Mouse (Mus musculus) myocyte (in vitro differentiated cells): ENCODE measurements at regions not wholly inside any gene's neighbourhood (a gene's known extent, or its start where the extent isn't known, plus 50 kb on each side); places are given as distances from the start of the nearest gene placed in this dataset.

Experiments used
- H3K27me3 ChIP-seq: one replicate; pipeline ENCODE4 v1.6.1; 2011; ENCODE audit not compliant: control insufficient read depth, insufficient read depth, insufficient read length
- H3K36me3 ChIP-seq: one replicate; pipeline ENCODE4 v1.6.1; 2011; ENCODE audit not compliant: control insufficient read depth, insufficient read depth
- H3K4me2 ChIP-seq: one replicate; pipeline ENCODE4 v1.6.1; 2011; ENCODE audit warnings: low read depth, control low read depth
- H3K4me3 ChIP-seq: one replicate; pipeline ENCODE4 v1.5.1; 2011; ENCODE audit warnings: mild to moderate bottlenecking, control low read depth, moderate library complexity
- H3K79me2 ChIP-seq: one replicate; pipeline ENCODE4 v1.6.1; 2011; ENCODE audit not compliant: control insufficient read depth, insufficient read depth
- H3ac ChIP-seq: one replicate; pipeline ENCODE4 v1.6.1; 2011; ENCODE audit not compliant: control insufficient read depth, insufficient read length
- CEBPB ChIP-seq: IDR thresholded peaks from 2 replicates; pipeline ENCODE4 v1.6.1; 2011; ENCODE audit warnings: mild to moderate bottlenecking, moderate library complexity; ENCODE audit not compliant: poor library complexity, insufficient read depth, severe bottlenecking
- E2F4 ChIP-seq: IDR thresholded peaks from one replicate; pipeline ENCODE4 v1.6.1; 2011; ENCODE audit warnings: mild to moderate bottlenecking, control low read depth, moderate library complexity; ENCODE audit not compliant: insufficient read depth
- MAX ChIP-seq: IDR thresholded peaks from one replicate; pipeline ENCODE4 v1.6.1; 2011; ENCODE audit warnings: low read depth, mild to moderate bottlenecking, control low read depth
- MYOD1 ChIP-seq, 3 experiments: IDR thresholded peaks; one replicate each; pipeline ENCODE4 v1.6.1; 2011; ENCODE audit warnings: control low read depth in 2 of 3, low read depth in 2 of 3, mild to moderate bottlenecking in 2 of 3, moderate library complexity in 1 of 3; ENCODE audit not compliant: insufficient read length in 2 of 3, control insufficient read depth in 1 of 3
- MYOG ChIP-seq, 3 experiments: IDR thresholded peaks; one replicate each; pipeline ENCODE4 v1.6.1; 2011; ENCODE audit warnings: control low read depth in 2 of 3, low read depth in 2 of 3, mild to moderate bottlenecking in 2 of 3; ENCODE audit not compliant: insufficient read length in 2 of 3, control insufficient read depth in 1 of 3, insufficient read depth in 1 of 3
- POLR2A ChIP-seq: IDR thresholded peaks from one replicate; pipeline ENCODE4 v1.6.1; 2011; ENCODE audit warnings: low read depth, mild to moderate bottlenecking, control low read depth, moderate library complexity; ENCODE audit not compliant: insufficient read length
- POLR2AphosphoS2 ChIP-seq: IDR thresholded peaks from one replicate; pipeline ENCODE4 v1.6.1; 2011; ENCODE audit warnings: low read depth, control low read depth; ENCODE audit not compliant: insufficient read length
- REST ChIP-seq: IDR thresholded peaks from one replicate; pipeline ENCODE4 v1.6.1; 2011; ENCODE audit warnings: mild to moderate bottlenecking, control low read depth, moderate library complexity; ENCODE audit not compliant: insufficient read depth, insufficient read length
- SRF ChIP-seq: IDR thresholded peaks from one replicate; pipeline ENCODE4 v1.6.1; 2011; ENCODE audit warnings: low read depth; ENCODE audit not compliant: control insufficient read depth, insufficient read length
- TCF12 ChIP-seq: IDR thresholded peaks from one replicate; pipeline ENCODE4 v1.6.1; 2011; ENCODE audit warnings: mild to moderate bottlenecking, control low read depth; ENCODE audit not compliant: poor library complexity, insufficient read depth, severe bottlenecking
- TCF3 ChIP-seq: IDR thresholded peaks from one replicate; pipeline ENCODE4 v1.6.1; 2011; ENCODE audit warnings: low read depth, control low read depth; ENCODE audit not compliant: insufficient read length
- USF1 ChIP-seq: IDR thresholded peaks from one replicate; pipeline ENCODE4 v1.6.1; 2011; ENCODE audit warnings: low read depth, mild to moderate bottlenecking, control low read depth, moderate library complexity

GRCm38 (mm10) chr7:83230496-83231325, 354.0 kb upstream of the Tmc3 start:
- Histone ChIP-seq H3K36me3 (no peaks in the 10 kb centered on the region), H3K27me3 (no peaks in the 10 kb centered on the region), H3K4me3 (no peak overlapping the region), H3ac (no peak overlapping the region), H3K79me2 (no peaks in the 10 kb centered on the region), H3K4me2 (no peak overlapping the region)
- TF ChIP-seq MYOG (IDR thresholded peaks at IDR 0.05; ENCODE audit: control insufficient read depth in 1 of 3, insufficient read depth in 1 of 3, insufficient read length in 2 of 3, low read depth in 2 of 3) (no peak), SRF (no peak), E2F4 (no peak), TCF12 (no peak), POLR2A (no peak), TCF3 (no peak), REST (no peak), USF1 (no peak), MYOD1 (IDR thresholded peaks at IDR 0.05; ENCODE audit: control insufficient read depth in 1 of 3, insufficient read length in 2 of 3, low read depth in 2 of 3) (no peak), POLR2AphosphoS2 (no peak), CEBPB (no peak), MAX (no peak)

DNA sequence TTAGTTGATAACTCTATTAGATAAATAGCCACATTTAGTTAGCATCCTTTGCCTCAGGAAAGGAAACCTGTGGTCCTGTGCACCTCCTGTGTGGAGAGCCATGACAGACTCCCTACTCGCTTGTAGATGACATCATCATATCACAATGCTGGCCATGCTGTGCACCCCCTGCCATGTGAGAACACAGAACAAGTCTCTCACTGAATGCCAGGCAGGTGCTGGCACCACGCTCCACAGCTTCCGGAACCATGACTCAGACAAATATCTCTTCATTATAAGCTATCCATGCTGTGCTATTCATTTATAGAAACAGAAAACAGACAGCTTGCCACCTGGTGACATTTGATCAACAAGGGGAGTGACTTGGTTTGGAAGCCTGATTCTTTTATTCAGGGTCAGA, 349.1 kb upstream of the Tmc3 start:
- Histone ChIP-seq H3K27me3 (no peaks in the 10 kb centered on the region), H3K36me3 (no peaks in the 10 kb centered on the region), H3K79me2 (no peaks in the 10 kb centered on the region), H3K4me2 (no peak overlapping the region), H3ac (no peak overlapping the region), H3K4me3 (no peak overlapping the region)
- peak in 2 of 3 experiments; percentile 52 to 78 for TF ChIP-seq MYOD1 (IDR thresholded peaks at IDR 0.05; ENCODE audit: control insufficient read depth in 1 of 3, insufficient read length in 2 of 3, low read depth in 2 of 3)
- no peak for TF ChIP-seq CEBPB
- TF ChIP-seq REST: no peak
- peak in 1 of 3 experiments; percentile 60 for TF ChIP-seq MYOG (IDR thresholded peaks at IDR 0.05; ENCODE audit: control insufficient read depth in 1 of 3, insufficient read depth in 1 of 3, insufficient read length in 2 of 3, low read depth in 2 of 3)
- no peak for TF ChIP-seq POLR2A
- no peak for TF ChIP-seq E2F4
- no peak for TF ChIP-seq MAX
- no peak for TF ChIP-seq SRF
- TF ChIP-seq POLR2AphosphoS2: no peak
- TF ChIP-seq TCF3: no peak
- TF ChIP-seq TCF12: no peak
- no peak for TF ChIP-seq USF1

GRCm38 (mm10) chr7:83237336-83237735, 347.4 kb upstream of the Tmc3 start:
- no peak overlapping the region for H3K4me3 ChIP-seq
- H3K36me3 ChIP-seq: no peaks in the 10 kb centered on the region
- TF ChIP-seq MAX: no peak
- no peak for TF ChIP-seq MYOG (IDR thresholded peaks at IDR 0.05; ENCODE audit: control insufficient read depth in 1 of 3, insufficient read depth in 1 of 3, insufficient read length in 2 of 3, low read depth in 2 of 3)
- no peak for TF ChIP-seq SRF
- TF ChIP-seq TCF3: no peak
- TF ChIP-seq CEBPB: no peak
- no peak for TF ChIP-seq REST
- no peak for TF ChIP-seq MYOD1 (IDR thresholded peaks at IDR 0.05; ENCODE audit: control insufficient read depth in 1 of 3, insufficient read length in 2 of 3, low read depth in 2 of 3)
- TF ChIP-seq USF1: no peak
- TF ChIP-seq POLR2A: no peak
- no peak for TF ChIP-seq E2F4
- TF ChIP-seq TCF12: no peak
- TF ChIP-seq POLR2AphosphoS2: no peak
- H3K79me2 ChIP-seq: no peaks in the 10 kb centered on the region
- no peak overlapping the region for H3ac ChIP-seq
- H3K27me3 ChIP-seq: no peaks in the 10 kb centered on the region
- no peak overlapping the region for H3K4me2 ChIP-seq

DNA sequence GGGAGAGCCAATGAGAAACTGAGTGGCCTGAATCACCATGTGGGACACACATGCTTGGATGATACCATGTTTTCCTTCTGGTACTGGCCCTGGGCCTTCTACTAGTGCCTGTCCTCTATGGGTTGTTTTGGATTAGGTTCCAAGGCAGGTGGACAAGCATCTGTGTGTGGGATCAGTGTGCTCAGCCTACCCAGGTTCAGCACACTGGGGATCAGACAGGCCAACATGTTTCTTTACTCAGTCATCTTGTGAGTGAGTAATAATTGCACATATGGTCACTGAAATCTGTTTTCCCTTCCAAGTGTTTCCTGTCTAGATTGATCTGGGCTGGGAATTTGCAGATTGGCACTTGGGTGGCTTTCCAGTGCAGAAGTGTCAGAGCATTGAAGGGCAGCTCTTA, 346.6 kb upstream of the Tmc3 start:
- H3K27me3 ChIP-seq: no peaks in the 10 kb centered on the region
- TF ChIP-seq MAX (no peak), TCF12 (no peak), POLR2AphosphoS2 (no peak), MYOD1 (IDR thresholded peaks at IDR 0.05; ENCODE audit: control insufficient read depth in 1 of 3, insufficient read length in 2 of 3, low read depth in 2 of 3) (no peak), POLR2A (no peak), MYOG (IDR thresholded peaks at IDR 0.05; ENCODE audit: control insufficient read depth in 1 of 3, insufficient read depth in 1 of 3, insufficient read length in 2 of 3, low read depth in 2 of 3) (no peak), SRF (no peak), E2F4 (no peak), REST (no peak), TCF3 (no peak), CEBPB (no peak), USF1 (no peak)
- no peak overlapping the region for H3K4me3 ChIP-seq
- H3K36me3 ChIP-seq: no peaks in the 10 kb centered on the region
- no peak overlapping the region for H3K4me2 ChIP-seq
- no peak overlapping the region for H3ac ChIP-seq
- H3K79me2 ChIP-seq: no peaks in the 10 kb centered on the region
